Mouse (Mus musculus): Measurements from ENCODE around the gene Kdr.

DNA sequence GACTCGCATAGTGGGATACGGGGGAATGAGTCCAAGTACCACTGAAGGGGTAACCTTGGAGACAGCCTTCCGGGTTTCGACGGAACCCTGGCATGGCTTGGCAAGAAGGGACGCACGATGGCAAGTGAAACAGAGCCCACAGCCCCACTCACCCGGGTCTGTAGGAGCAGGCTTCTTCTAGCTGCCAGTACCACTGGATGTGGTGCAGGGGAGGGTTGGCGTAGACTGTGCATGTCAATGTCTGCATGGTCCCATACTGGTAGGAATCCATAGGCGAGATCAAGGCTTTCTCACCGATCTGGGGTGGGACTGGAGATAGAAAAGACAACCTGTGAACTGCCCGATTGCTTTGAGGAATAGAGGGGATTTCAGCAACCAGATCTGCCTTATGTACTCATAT lies 15.7 kb downstream of the Kdr start:
- TF ChIP-seq CTCF (IDR thresholded peaks at IDR 0.05; ENCODE audit: borderline replicate concordance, control insufficient read depth, extremely low read depth, insufficient read depth, low read length, poor library complexity) (no peak), POLR2A (IDR thresholded peaks at IDR 0.05; ENCODE audit: control insufficient read depth, extremely low read depth, insufficient read depth, low read length, poor library complexity) (no peak)

All from thymus, adult 2 months (tissue).